13 mouse cellular contexts compared by ENCODE assay signal in the genomic region with DNA sequence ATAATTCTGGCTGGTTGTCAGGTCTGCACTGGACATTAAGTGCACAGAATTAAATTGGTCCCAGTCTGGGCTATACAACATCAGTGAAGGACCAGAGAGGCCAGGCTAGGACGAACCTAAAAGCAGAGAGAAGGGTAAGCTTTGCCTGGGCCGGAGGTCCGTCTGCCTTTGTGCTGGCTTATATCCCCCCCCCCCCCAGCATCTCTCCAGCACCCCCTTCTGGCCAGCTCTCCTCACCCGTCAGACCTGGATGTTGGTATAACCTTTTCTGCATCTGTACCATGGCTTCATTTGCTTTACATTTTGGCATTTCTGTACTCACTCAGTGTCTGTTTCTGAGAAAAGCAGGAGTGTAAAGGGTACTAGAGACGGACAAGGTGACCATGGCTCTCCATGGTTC. TPM values are rescaled to one million over a fixed set of nuclear protein-coding genes. Genes with fewer than 3 reads are reported as not detected.
DNase-seq lines count a peak whose midpoint lies in the region; ATAC-seq and TF ChIP-seq lines count a peak whose summit lies in the region.
"Had no signal": no experiment of that assay in that cellular context is flagged by ENCODE, and none has a peak within 500 bp of the region (broad histone marks: within the 10 kb centered on the region; RNA-seq: fewer than 3 reads in every experiment).

No protein-coding gene starts in this region.

- no peak overlapping the region for H3K9ac ChIP-seq in liver, embryonic 14.5 days (replicated peaks)
- H3K9ac ChIP-seq in heart, embryonic 11.5 days (ENCODE audit: low read depth, low read length), result no peak overlapping the region
- H3K9ac ChIP-seq: embryonic facial prominence, embryonic 12.5 days; limb, embryonic 12.5 days had no signal

- 38% methylated on average over 5 of the region's 5 CpGs for WGBS in liver, embryonic 14.5 days (ENCODE audit: insufficient replicate concordance)
- WGBS in heart, embryonic 11.5 days (ENCODE audit: insufficient replicate concordance), result 52% methylated on average over 5 of the region's 5 CpGs

- peaks cover 0 to 12% of the 10 kb centered on the region in 2 experiments; a peak in 2 of 4 replicates for H3K4me1 ChIP-seq in liver, embryonic 14.5 days (replicated peaks; ENCODE audit: control insufficient read depth in 2 of 2, insufficient read depth in 2 of 2, low read length in 1 of 2)
- H3K4me1 ChIP-seq in heart, embryonic 11.5 days (ENCODE audit: control insufficient read depth, insufficient read depth, low read length), result no peaks in the 10 kb centered on the region
- H3K4me1 ChIP-seq: embryonic facial prominence, embryonic 12.5 days; limb, embryonic 12.5 days had no signal

- no peaks in the 10 kb centered on the region for H3K9me3 ChIP-seq in liver, embryonic 14.5 days (ENCODE audit: control insufficient read depth, low read length)
- no peaks in the 10 kb centered on the region for H3K9me3 ChIP-seq in heart, embryonic 11.5 days (replicated peaks; ENCODE audit: control insufficient read depth, low read length)
- H3K9me3 ChIP-seq: embryonic facial prominence, embryonic 12.5 days; limb, embryonic 12.5 days had no signal

- TF ChIP-seq EP300 in liver, embryonic 14.5 days (IDR thresholded peaks at IDR 0.05; ENCODE audit: low read depth), result no peak

- no peak for ATAC-seq in liver, embryonic 14.5 days (ENCODE audit: insufficient read depth)
- ATAC-seq in megakaryocyte progenitor cell, adult 5-6 weeks (replicated peaks; ENCODE audit: poor library complexity), result peak; percentile 45
- no peak for ATAC-seq in heart, embryonic 11.5 days (replicated peaks; ENCODE audit: insufficient number of reproducible peaks, low FRiP score, low TSS enrichment)

- no peaks in the 10 kb centered on the region for H3K36me3 ChIP-seq in liver, embryonic 14.5 days (replicated peaks; ENCODE audit: control insufficient read depth, insufficient read depth, low read depth)
- H3K36me3 ChIP-seq in heart, embryonic 11.5 days (ENCODE audit: control insufficient read depth, insufficient read depth, low read length), result no peaks in the 10 kb centered on the region
- H3K36me3 ChIP-seq: embryonic facial prominence, embryonic 12.5 days; limb, embryonic 12.5 days had no signal

- DNase-seq in gastrocnemius, adult 2 months, result no peak
- no peak for DNase-seq in gastrocnemius, postnatal 25 days
- DNase-seq in liver, embryonic 14.5 days (ENCODE audit: low read depth in 3 of 3, low spot score in 3 of 3), result no peak
- no peak for DNase-seq in liver
- peak; percentile 47 for DNase-seq in A20 (ENCODE audit: low read depth, low spot score)
- no peak for DNase-seq in ovary, adult 18-20 months (ENCODE audit: low spot score)
- DNase-seq: cerebellum, postnatal 25 days; lung, postnatal 14 days had no signal

- intact Hi-C loops in gastrocnemius, adult 2 months (cut with DNase I), result no loop called here

- H3K4me2 ChIP-seq in liver, embryonic 14.5 days (ENCODE audit: low read depth), result no peak overlapping the region
- no peak overlapping the region for H3K4me2 ChIP-seq in heart, embryonic 11.5 days
- H3K4me2 ChIP-seq: embryonic facial prominence, embryonic 12.5 days; limb, embryonic 12.5 days; midbrain, embryonic 11.5 days had no signal

- no peaks in the 10 kb centered on the region for H3K27me3 ChIP-seq in liver, embryonic 14.5 days (ENCODE audit: control insufficient read depth, insufficient read depth, low read length)
- 0 out of 2 replicates have a peak, but pooled peaks cover under 1% of the 10 kb centered on the region for H3K27me3 ChIP-seq in heart, embryonic 11.5 days (ENCODE audit: control insufficient read depth, insufficient read depth, low read length)
- H3K27me3 ChIP-seq: embryonic facial prominence, embryonic 12.5 days had no signal

- peak; percentile 28; the same call in 1 of the 2 replicates for TF ChIP-seq CTCF in gastrocnemius, adult 2 months (IDR thresholded peaks at IDR 0.05)
- peak; percentile 48 for TF ChIP-seq CTCF in liver, embryonic 14.5 days (IDR thresholded peaks at IDR 0.05; ENCODE audit: low read depth)

- no peak overlapping the region for H3K4me3 ChIP-seq in gastrocnemius, adult 2 months
- no peak overlapping the region for H3K4me3 ChIP-seq in liver, embryonic 14.5 days (ENCODE audit: insufficient read depth in 1 of 2, low read depth in 2 of 2, low read length in 2 of 2)
- no peak overlapping the region for H3K4me3 ChIP-seq in heart, embryonic 11.5 days (ENCODE audit: low read depth, low read length)
- H3K4me3 ChIP-seq: embryonic facial prominence, embryonic 12.5 days; limb, embryonic 12.5 days had no signal

- H3K27ac ChIP-seq in gastrocnemius, adult 2 months, result no peak overlapping the region
- H3K27ac ChIP-seq in liver, embryonic 14.5 days, result no peak overlapping the region
- H3K27ac ChIP-seq in heart, embryonic 11.5 days (ENCODE audit: low read depth, low read length), result no peak overlapping the region
- H3K27ac ChIP-seq: embryonic facial prominence, embryonic 12.5 days; limb, embryonic 12.5 days had no signal

RNA-seq across cellular contexts. Expression of a gene that starts 1.9 kb away (rescaled TPM):
- total RNA-seq in gastrocnemius, adult 2 months (2021), result under 1 TPM; 0.03 to 0.08 TPM
- total RNA-seq in gastrocnemius, postnatal 25 days (2021), result under 1 TPM; 0.16 to 0.18 TPM
- polyA plus RNA-seq in liver, embryonic 14.5 days (2012; rRNA removed), result 0.11 and 0.13 TPM in 2 replicates
- polyA plus RNA-seq in liver, embryonic 14.5 days (2014; fragmentation: Nextera tagmentation; extraction: Ambion mirVana), result 0.14 and 0.27 TPM in 2 replicates
- total RNA-seq in megakaryocyte progenitor cell, adult 5-6 weeks (2015), result 0.12 and 0.27 TPM in 2 replicates
- 0.04 and 0.07 TPM in 2 replicates for total RNA-seq in megakaryocyte progenitor cell, adult 5-6 weeks (2017)
- 1.5 TPM in 2 replicates for polyA plus RNA-seq in heart, embryonic 11.5 days (2014; fragmentation: Nextera tagmentation; extraction: Ambion mirVana)

RNA-seq across cellular contexts. Expression of a gene that starts 10.9 kb away (rescaled TPM):
- total RNA-seq in gastrocnemius, adult 2 months (2021), result 10 to 100 TPM; 29.4 to 33.6 TPM
- total RNA-seq in gastrocnemius, postnatal 25 days (2021), result 10 to 100 TPM; 28.4 to 29.3 TPM
- polyA plus RNA-seq in liver, embryonic 14.5 days (2012; rRNA removed), result 10.5 and 13.7 TPM in 2 replicates
- polyA plus RNA-seq in liver, embryonic 14.5 days (2014; fragmentation: Nextera tagmentation; extraction: Ambion mirVana), result 17.7 and 21.8 TPM in 2 replicates
- 56.8 and 59.6 TPM in 2 replicates for total RNA-seq in megakaryocyte progenitor cell, adult 5-6 weeks (2015)
- 52.7 and 62.3 TPM in 2 replicates for total RNA-seq in megakaryocyte progenitor cell, adult 5-6 weeks (2017)
- polyA plus RNA-seq in heart, embryonic 11.5 days (2014; fragmentation: Nextera tagmentation; extraction: Ambion mirVana), result 35.4 and 42.2 TPM in 2 replicates
